Mouse (Mus musculus) liver, postnatal 0 days (tissue): Measurements from ENCODE around the gene Spdya.

Experiments
- CTCF ChIP-seq: sonication (generic); IDR thresholded peaks from 2 replicates; pipeline ENCODE4 v1.5.1; 2016; ENCODE audit warnings: antibody characterized with exemption, low read depth
- EP300 ChIP-seq: IDR thresholded peaks from 2 replicates; pipeline ENCODE4 v1.6.1; 2016; ENCODE audit warnings: antibody characterized with exemption, low read depth, mild to moderate bottlenecking

- TF ChIP-seq CTCF: no peak
- peak; percentile 29; the same call in 1 of the 2 replicates for TF ChIP-seq EP300
Observed at GRCm38 (mm10) chr17:71615638-71616318, 63.9 kb downstream of the Spdya start, which contains the start of gene Wdr43.
